Mouse (Mus musculus): Measurements from ENCODE around the gene Tgif2. TPM values are rescaled to one million over a fixed set of nuclear protein-coding genes. Genes with fewer than 3 reads are reported as not detected.
"Not testable (repeated sequence)": the region's sequence is repeated elsewhere in the genome, so short reads cannot be mapped to it uniquely, and the experiment has no call there.

Tgif2 gene
- polyA plus RNA-seq, 1 experiment: not detected

GRCm38 (mm10) chr2:156814344-156814801, 25.4 kb upstream of the Tgif2 start:
- H3K4me3 ChIP-seq (ENCODE audit: insufficient read depth, low read length): no peak overlapping the region
- TF ChIP-seq CTCF (IDR thresholded peaks at IDR 0.05; ENCODE audit: low read depth, low read length) (no peak), POLR2A (IDR thresholded peaks at IDR 0.05; ENCODE audit: borderline replicate concordance, low read depth, low read length) (no peak)
- H3K27ac ChIP-seq (ENCODE audit: insufficient read depth, low read depth, low read length): no peak overlapping the region
- no peaks in the 10 kb centered on the region for H3K4me1 ChIP-seq (ENCODE audit: control insufficient read depth, insufficient read depth, low read length)

DNA sequence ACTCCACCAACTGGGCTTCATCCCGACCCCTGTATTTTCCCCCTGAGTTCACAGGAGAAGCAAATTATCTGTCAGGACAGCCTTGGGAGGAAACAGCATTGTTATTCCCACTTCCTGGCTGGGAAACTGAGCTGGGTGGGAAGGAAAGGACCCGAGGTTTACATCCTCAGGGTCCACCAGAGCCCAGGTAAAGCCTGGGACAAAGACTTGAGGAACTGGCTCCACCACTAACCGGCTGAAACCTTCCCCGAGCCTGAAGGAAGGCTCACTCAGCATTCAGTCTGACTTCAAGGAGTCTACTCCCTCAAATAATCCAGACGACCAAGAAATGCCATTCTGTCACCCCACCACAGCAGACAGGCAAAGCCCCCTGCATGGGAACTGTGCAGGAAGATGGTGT, 24.9 kb upstream of the Tgif2 start:
- Histone ChIP-seq H3K4me1 (ENCODE audit: control insufficient read depth, insufficient read depth, low read length) (no peaks in the 10 kb centered on the region), H3K27ac (ENCODE audit: insufficient read depth, low read depth, low read length) (no peak overlapping the region), H3K4me3 (ENCODE audit: insufficient read depth, low read length) (no peak overlapping the region)
- no peak for TF ChIP-seq POLR2A (IDR thresholded peaks at IDR 0.05; ENCODE audit: borderline replicate concordance, low read depth, low read length)
- no peak for TF ChIP-seq CTCF (IDR thresholded peaks at IDR 0.05; ENCODE audit: low read depth, low read length)

DNA sequence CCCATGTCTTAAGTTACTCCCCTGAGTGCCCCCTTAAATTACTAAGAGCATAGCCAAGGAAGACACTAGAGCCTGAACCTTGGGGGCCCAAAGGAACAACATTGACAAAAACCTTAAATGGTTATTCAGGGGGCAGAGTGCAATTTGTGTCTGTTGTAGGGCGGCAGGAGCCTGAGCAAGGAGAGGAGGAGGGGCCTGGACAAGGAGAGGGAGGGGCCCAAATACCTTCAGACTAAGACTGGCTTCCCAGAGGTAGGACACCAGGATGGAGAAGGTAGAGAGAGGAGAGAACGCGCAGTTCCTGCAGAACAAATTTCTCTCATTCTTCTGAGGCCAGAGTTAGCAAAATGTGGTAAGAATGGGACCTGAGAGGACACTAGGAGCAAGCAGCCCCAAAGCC, 24.4 kb upstream of the Tgif2 start:
- Histone ChIP-seq H3K4me1 (ENCODE audit: control insufficient read depth, insufficient read depth, low read length) (no peaks in the 10 kb centered on the region), H3K4me3 (ENCODE audit: insufficient read depth, low read length) (no peak overlapping the region), H3K27ac (ENCODE audit: insufficient read depth, low read depth, low read length) (no peak overlapping the region)
- TF ChIP-seq CTCF (IDR thresholded peaks at IDR 0.05; ENCODE audit: low read depth, low read length) (no peak), POLR2A (IDR thresholded peaks at IDR 0.05; ENCODE audit: borderline replicate concordance, low read depth, low read length) (no peak)

GRCm38 (mm10) chr2:156816116-156816515, 23.7 kb upstream of the Tgif2 start:
- H3K4me3 ChIP-seq (ENCODE audit: insufficient read depth, low read length): no peak overlapping the region
- H3K4me1 ChIP-seq (ENCODE audit: control insufficient read depth, insufficient read depth, low read length): no peaks in the 10 kb centered on the region
- TF ChIP-seq POLR2A (IDR thresholded peaks at IDR 0.05; ENCODE audit: borderline replicate concordance, low read depth, low read length) (no peak), CTCF (IDR thresholded peaks at IDR 0.05; ENCODE audit: low read depth, low read length) (no peak)
- no peak overlapping the region for H3K27ac ChIP-seq (ENCODE audit: insufficient read depth, low read depth, low read length)

DNA sequence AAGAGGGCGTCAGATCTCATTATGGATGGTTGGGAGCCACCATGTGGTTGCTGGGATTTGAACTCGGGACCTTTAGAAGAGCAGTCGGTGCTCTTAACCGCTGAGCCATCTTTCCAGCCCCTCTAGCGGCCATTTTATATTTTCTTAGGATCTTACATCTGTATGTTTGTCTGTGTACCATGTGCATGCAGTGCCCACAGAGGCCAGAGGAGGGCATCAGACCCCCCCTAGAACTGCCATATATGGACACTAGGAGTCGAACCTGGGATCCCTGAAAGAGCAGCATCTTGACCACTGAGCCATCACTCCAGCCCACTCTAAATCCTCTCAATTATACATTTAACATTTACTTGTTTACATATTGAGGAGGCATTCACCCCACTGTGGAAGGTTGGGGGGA, 14.7 kb upstream of the Tgif2 start:
- H3K4me1 ChIP-seq (ENCODE audit: control insufficient read depth, insufficient read depth, low read length); H3K27ac ChIP-seq (ENCODE audit: insufficient read depth, low read depth, low read length); H3K4me3 ChIP-seq (ENCODE audit: insufficient read depth, low read length): not testable (repeated sequence)

DNA sequence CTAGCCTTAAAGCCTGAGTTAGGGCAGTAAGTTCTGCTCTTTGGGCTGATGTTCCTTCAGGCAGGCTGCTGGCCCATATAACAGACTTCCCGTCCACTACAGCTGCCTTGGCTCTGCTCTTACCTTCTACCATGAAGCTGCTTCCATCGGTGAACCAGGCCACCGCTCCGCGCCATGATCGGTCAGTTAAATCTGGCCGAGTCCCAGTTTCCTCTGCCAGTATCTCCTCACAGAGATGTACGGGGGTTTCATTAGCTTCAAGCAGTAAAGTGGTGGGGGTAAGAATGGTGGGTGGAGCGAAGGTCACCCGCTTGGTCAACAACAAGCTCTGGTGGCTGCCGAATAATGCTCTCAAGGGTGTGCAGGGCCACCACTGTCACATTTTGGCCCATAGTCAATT, 5.5 kb upstream of the Tgif2 start:
- H3K27ac ChIP-seq (ENCODE audit: insufficient read depth, low read depth, low read length): no peak overlapping the region
- no peaks in the 10 kb centered on the region for H3K4me1 ChIP-seq (ENCODE audit: control insufficient read depth, insufficient read depth, low read length)
- no peak overlapping the region for H3K4me3 ChIP-seq (ENCODE audit: insufficient read depth, low read length)
- TF ChIP-seq POLR2A (IDR thresholded peaks at IDR 0.05; ENCODE audit: borderline replicate concordance, low read depth, low read length) (no peak), CTCF (IDR thresholded peaks at IDR 0.05; ENCODE audit: low read depth, low read length) (no peak)

GRCm38 (mm10) chr2:156838839-156839238, 968 bp upstream of the Tgif2 start:
- Histone ChIP-seq H3K4me1 (ENCODE audit: control insufficient read depth, insufficient read depth, low read length) (no peaks in the 10 kb centered on the region), H3K27ac (ENCODE audit: insufficient read depth, low read depth, low read length) (no peak overlapping the region), H3K4me3 (ENCODE audit: insufficient read depth, low read length) (no peak overlapping the region)
- TF ChIP-seq POLR2A (IDR thresholded peaks at IDR 0.05; ENCODE audit: borderline replicate concordance, low read depth, low read length) (no peak), CTCF (IDR thresholded peaks at IDR 0.05; ENCODE audit: low read depth, low read length) (no peak)

DNA sequence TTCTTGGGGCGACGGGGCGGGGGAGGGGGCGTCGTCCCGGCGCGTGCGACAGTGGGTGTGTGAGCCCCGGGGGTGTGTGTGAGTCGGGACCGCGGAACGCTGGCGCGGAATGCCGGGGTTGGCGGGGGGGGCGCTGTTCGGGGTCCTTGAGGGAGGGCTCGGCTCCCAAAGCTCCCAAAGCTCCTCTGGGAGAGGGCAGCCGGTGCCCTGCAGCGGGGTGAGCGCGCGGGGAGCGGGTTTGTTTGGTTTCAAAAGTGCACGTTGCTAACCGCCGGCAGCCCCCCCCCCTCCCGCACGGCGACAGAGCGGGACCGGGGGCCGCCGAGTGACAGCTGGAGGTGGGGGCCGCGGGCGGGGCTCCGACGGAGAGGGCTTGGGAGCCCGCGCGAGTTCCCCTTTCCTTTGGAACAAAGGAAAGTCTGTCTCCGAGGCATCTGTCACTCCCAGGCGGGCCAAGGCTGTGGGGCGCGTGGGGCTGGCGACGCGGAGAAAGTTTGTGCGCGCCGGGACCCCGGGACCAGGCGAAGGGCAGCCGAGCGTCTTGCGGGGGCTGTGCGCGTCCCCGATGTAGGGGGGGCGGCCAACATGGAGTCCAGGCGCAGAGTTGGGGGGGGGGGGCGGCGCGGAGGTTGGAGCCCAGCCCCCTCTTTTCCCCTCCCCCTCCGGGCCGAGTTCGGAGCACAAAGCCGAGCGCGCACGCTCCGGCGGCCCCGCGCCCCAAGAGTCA, 657 bp downstream of the Tgif2 start:
- Histone ChIP-seq H3K4me1 (ENCODE audit: control insufficient read depth, insufficient read depth, low read length) (no peaks in the 10 kb centered on the region), H3K4me3 (ENCODE audit: insufficient read depth, low read length) (peak overlapping the region; percentile 56), H3K27ac (ENCODE audit: insufficient read depth, low read depth, low read length) (no peak overlapping the region)
- TF ChIP-seq POLR2A (IDR thresholded peaks at IDR 0.05; ENCODE audit: borderline replicate concordance, low read depth, low read length) (no peak), CTCF (IDR thresholded peaks at IDR 0.05; ENCODE audit: low read depth, low read length) (no peak)

GRCm38 (mm10) chr2:156841028-156841840, 1.4 kb downstream of the Tgif2 start:
- Histone ChIP-seq H3K4me3 (ENCODE audit: insufficient read depth, low read length) (peak overlapping the region; percentile 56), H3K4me1 (ENCODE audit: control insufficient read depth, insufficient read depth, low read length) (no peaks in the 10 kb centered on the region), H3K27ac (ENCODE audit: insufficient read depth, low read depth, low read length) (no peak overlapping the region)
- no peak for TF ChIP-seq POLR2A (IDR thresholded peaks at IDR 0.05; ENCODE audit: borderline replicate concordance, low read depth, low read length)
- no peak for TF ChIP-seq CTCF (IDR thresholded peaks at IDR 0.05; ENCODE audit: low read depth, low read length)
